Mouse (Mus musculus) neural tube, embryonic 14.5 days (tissue): ENCODE data around the gene Stn1. TPM values are rescaled to one million over a fixed set of nuclear protein-coding genes. Genes with fewer than 3 reads are reported as not detected.
A peak's percentile ranks its signal among the peaks of the same experiment; 100 is the strongest.

Experiments
- ATAC-seq: fragments of 200-750 bp; cut with Nextera tagmentation; 2 replicates; pipeline ENCODE4 v1.8.0; 2017; ENCODE audit warnings: low read depth, mild to moderate bottlenecking, moderate TSS enrichment, moderate library complexity
- H3K27ac ChIP-seq: fragments of 300-500 bp; sonication (generic); 2 replicates; pipeline ENCODE4 v1.5.1; 2014; ENCODE audit warnings: low read depth, mild to moderate bottlenecking, control low read depth, low read length, moderate library complexity, mixed read lengths
- H3K27me3 ChIP-seq: fragments of 300-500 bp; sonication (generic); 2 replicates; pipeline ENCODE4 v1.6.1; 2014; ENCODE audit warnings: low read length; ENCODE audit not compliant: control insufficient read depth, insufficient read depth
- H3K36me3 ChIP-seq: fragments of 300-500 bp; sonication (generic); 2 replicates; pipeline ENCODE4 v1.6.1; 2014; ENCODE audit warnings: low read length, mixed read lengths; ENCODE audit not compliant: control insufficient read depth, insufficient read depth
- H3K4me1 ChIP-seq: fragments of 300-500 bp; sonication (generic); 2 replicates; pipeline ENCODE4 v1.6.1; 2014; ENCODE audit warnings: low read length; ENCODE audit not compliant: control insufficient read depth, insufficient read depth
- H3K4me2 ChIP-seq: fragments of 300-500 bp; sonication (generic); 2 replicates; pipeline ENCODE4 v1.6.1; 2014; ENCODE audit warnings: mild to moderate bottlenecking, low read depth, low read length, control low read depth
- H3K4me3 ChIP-seq: fragments of 300-500 bp; sonication (generic); 2 replicates; pipeline ENCODE4 v1.5.1; 2014; ENCODE audit warnings: low read depth, low read length, control low read depth, mixed read lengths
- H3K9ac ChIP-seq: fragments of 300-500 bp; sonication (generic); replicated peaks from 2 replicates; pipeline ENCODE4 v1.6.1; 2014; ENCODE audit warnings: low read depth, mild to moderate bottlenecking, control low read depth, low read length, mixed read lengths
- H3K9me3 ChIP-seq: fragments of 300-500 bp; sonication (generic); 2 replicates; pipeline ENCODE4 v1.6.1; 2016; ENCODE audit warnings: low read length; ENCODE audit not compliant: control insufficient read depth
- WGBS: fragments of 180-500 bp; shearing (Covaris S2); extraction: QIAGEN DNeasy Blood & Tissue Kit; methylation state at CpG from one replicate; pipeline ENCODE4 v1.1.7; 2014; 5-methylcytosine and 5-hydroxymethylcytosine counted together
- polyA plus RNA-seq: library from polyadenylated mRNA; unstranded; fragments of >200 nt; fragmentation: Nextera tagmentation; extraction: Ambion mirVana; gene quantifications from 2 replicates; pipeline ENCODE4 v1.2.1, GENCODE M21; 2014

Gene Stn1
- polyA plus RNA-seq, 1 experiment from 2014 or later, result 26.0 TPM

DNA sequence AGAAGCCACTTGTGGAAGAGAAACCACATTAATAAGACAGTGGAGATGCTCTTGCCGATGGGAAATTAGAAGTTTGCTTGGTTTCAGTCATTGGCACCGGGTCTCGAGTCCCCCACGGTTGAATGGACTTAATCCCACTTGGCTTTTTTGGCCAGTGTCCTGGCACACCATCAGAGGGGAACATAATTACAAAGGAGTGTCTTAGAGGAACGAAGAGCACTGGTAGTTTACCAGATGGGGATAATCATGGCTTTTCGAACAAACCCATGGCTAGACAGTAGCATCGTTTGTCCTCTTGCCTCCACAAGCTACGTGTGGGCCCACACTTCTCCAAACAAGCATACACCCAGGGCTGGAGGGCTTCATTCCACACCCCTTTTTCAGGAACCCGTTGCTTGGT lies 40.0 kb downstream of the Stn1 start:
- no peaks in the 10 kb centered on the region for H3K9me3 ChIP-seq
- H3K9ac ChIP-seq, result no peak overlapping the region
- no peak overlapping the region for H3K4me2 ChIP-seq
- no peak overlapping the region for H3K4me3 ChIP-seq
- H3K36me3 ChIP-seq, result no peaks in the 10 kb centered on the region
- WGBS, result 87% methylated on average over 9 of the region's 9 CpGs
- H3K27ac ChIP-seq, result no peak overlapping the region
- H3K27me3 ChIP-seq, result no peaks in the 10 kb centered on the region
- ATAC-seq, result no peak
- H3K4me1 ChIP-seq, result peaks cover 9% of the 10 kb centered on the region

DNA sequence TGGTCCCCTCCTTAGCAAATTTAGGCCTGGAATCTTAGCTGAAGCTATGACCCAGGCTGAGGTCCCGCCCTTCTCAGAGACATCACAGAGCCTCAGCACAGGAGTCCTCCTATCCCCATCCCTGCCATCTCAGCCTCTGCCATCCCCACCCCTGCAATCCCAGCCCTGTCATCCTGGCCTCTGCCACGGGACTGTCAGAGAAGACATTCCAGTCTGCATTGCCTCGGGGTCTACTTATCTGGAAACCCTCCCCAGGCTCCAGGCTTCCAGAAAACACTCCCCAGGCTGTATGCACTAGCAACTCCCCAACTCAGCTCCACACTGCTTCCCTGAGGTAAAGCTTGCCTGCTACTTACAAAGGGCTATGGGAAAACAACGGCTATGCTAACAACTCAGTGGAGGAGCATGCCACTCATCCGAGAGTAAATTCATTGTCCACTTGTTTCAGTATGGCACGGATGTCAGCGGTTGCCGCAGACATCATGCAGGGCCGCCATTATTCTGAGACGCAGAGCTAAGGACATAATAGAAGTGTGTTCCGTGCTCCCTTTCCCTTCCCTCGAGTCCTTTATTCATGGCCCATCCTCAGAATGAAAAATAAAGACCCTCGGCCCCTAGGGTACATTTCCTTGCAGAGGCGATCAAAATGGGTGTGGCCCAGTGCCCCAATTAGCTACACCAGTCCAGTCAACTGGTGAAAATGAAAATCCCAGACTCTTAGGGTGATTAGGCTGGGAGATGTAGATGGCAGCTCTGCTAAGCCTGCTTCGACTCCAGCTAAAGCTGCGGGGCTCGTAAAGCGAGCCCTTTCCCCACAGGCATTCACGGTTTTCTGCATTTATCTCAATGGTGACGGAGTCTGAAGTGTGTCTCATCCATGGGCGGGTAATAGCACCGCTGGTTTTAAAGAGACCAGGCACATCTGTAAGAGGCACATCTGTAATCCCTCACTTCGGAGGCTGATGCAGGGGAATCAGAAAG lies 44.0 kb downstream of the Stn1 start:
- Histone ChIP-seq H3K9ac (no peak overlapping the region), H3K9me3 (no peaks in the 10 kb centered on the region), H3K4me3 (no peak overlapping the region), H3K27ac (peak overlapping the region; percentile 10), H3K36me3 (no peaks in the 10 kb centered on the region), H3K4me2 (peak overlapping the region; percentile 24; the same call in 1 of the 2 replicates), H3K4me1 (peaks cover 13% of the 10 kb centered on the region), H3K27me3 (no peaks in the 10 kb centered on the region)
- 20% methylated on average over 23 of the region's 23 CpGs for WGBS
- ATAC-seq, result peak; percentile 68

DNA sequence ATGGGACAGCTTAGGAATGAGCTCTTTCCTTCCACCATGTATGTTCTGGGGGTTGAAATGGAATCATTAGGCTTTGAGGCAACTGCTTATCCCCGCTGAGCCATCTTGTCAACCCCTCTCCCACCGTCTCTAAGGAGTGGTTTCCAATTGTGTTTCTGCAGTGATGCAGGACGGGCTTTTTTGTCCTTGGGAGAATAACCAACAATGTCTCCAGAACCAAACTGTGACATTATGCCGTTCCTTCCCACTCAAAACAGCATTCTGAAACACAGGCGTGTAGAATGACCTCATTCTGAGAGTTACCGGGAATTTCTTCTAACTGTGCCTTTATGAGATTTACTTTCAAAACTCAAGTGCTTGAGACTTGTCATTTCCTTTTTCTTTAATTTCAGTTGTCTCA lies 44.9 kb downstream of the Stn1 start:
- Histone ChIP-seq H3K36me3 (no peaks in the 10 kb centered on the region), H3K27me3 (no peaks in the 10 kb centered on the region), H3K4me2 (no peak overlapping the region), H3K4me1 (peaks cover 13% of the 10 kb centered on the region), H3K9ac (no peak overlapping the region), H3K4me3 (no peak overlapping the region), H3K27ac (no peak overlapping the region), H3K9me3 (no peaks in the 10 kb centered on the region)
- no peak for ATAC-seq
- WGBS, result 30% methylated on average over 6 of the region's 6 CpGs

GRCm38 (mm10) chr19:47491853-47492252 lies 45.5 kb downstream of the Stn1 start:
- H3K9me3 ChIP-seq, result no peaks in the 10 kb centered on the region
- ATAC-seq, result no peak
- no peaks in the 10 kb centered on the region for H3K36me3 ChIP-seq
- peaks cover 13% of the 10 kb centered on the region for H3K4me1 ChIP-seq
- WGBS, result 75% methylated on average over 2 of the region's 2 CpGs
- no peak overlapping the region for H3K9ac ChIP-seq
- H3K27me3 ChIP-seq, result no peaks in the 10 kb centered on the region
- no peak overlapping the region for H3K4me3 ChIP-seq
- no peak overlapping the region for H3K27ac ChIP-seq
- no peak overlapping the region for H3K4me2 ChIP-seq

DNA sequence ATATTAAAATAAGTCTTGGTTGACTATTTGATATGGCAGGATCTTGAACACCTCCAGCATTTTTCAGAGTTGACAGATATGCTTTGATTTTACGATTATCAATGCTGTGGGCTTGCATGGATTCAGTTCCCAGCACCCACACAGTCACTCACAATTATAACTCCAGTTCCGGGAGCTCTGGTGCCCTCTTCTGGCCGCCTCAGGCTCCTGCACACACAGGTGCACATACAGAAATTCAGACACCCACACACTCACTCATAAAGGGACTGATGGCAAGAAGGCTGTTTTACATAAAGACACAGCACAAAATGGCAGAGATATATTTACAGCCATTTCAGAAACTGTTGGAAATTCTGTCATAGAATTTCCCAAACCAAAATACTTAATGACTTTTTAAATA lies 48.1 kb downstream of the Stn1 start:
- Histone ChIP-seq H3K4me1 (peaks cover 13% of the 10 kb centered on the region), H3K9ac (no peak overlapping the region), H3K27ac (no peak overlapping the region), H3K27me3 (no peaks in the 10 kb centered on the region), H3K4me2 (no peak overlapping the region), H3K4me3 (no peak overlapping the region), H3K36me3 (no peaks in the 10 kb centered on the region), H3K9me3 (no peaks in the 10 kb centered on the region)
- WGBS, result 83% methylated on average over 3 of the region's 3 CpGs
- no peak for ATAC-seq

GRCm38 (mm10) chr19:47488250-47488649 lies 49.1 kb downstream of the Stn1 start:
- no peak overlapping the region for H3K9ac ChIP-seq
- 29% methylated on average over 4 of the region's 4 CpGs for WGBS
- H3K36me3 ChIP-seq, result no peaks in the 10 kb centered on the region
- H3K27ac ChIP-seq, result no peak overlapping the region
- H3K4me3 ChIP-seq, result no peak overlapping the region
- H3K4me1 ChIP-seq, result peaks cover 8% of the 10 kb centered on the region
- H3K4me2 ChIP-seq, result no peak overlapping the region
- no peaks in the 10 kb centered on the region for H3K27me3 ChIP-seq
- ATAC-seq, result no peak
- no peaks in the 10 kb centered on the region for H3K9me3 ChIP-seq

DNA sequence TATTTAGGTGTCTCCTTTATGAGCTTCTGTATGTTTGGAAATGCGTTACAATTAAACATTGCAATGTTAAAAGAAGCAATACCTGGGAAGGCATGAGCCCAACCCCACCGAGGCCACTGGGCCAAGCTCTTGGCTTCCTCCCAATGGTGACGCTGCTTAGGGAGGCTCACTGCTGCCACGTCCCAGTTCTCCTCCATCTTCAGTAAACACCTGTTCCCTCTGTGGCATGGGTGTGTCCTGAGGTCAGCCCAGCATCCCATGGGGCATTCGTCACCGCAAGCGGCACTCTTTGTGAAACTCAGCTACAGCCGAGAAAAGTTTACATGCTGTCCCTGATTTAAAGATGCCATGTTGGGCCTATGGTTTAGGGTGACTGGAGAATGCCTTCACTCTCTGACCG lies 49.7 kb downstream of the Stn1 start:
- Histone ChIP-seq H3K4me1 (peaks cover 4% of the 10 kb centered on the region; the same call in 1 of the 2 replicates), H3K9me3 (no peaks in the 10 kb centered on the region), H3K4me3 (no peak overlapping the region), H3K27me3 (no peaks in the 10 kb centered on the region), H3K4me2 (no peak overlapping the region), H3K36me3 (no peaks in the 10 kb centered on the region), H3K27ac (no peak overlapping the region), H3K9ac (no peak overlapping the region)
- 84% methylated on average over 9 of the region's 9 CpGs for WGBS
- ATAC-seq, result no peak

DNA sequence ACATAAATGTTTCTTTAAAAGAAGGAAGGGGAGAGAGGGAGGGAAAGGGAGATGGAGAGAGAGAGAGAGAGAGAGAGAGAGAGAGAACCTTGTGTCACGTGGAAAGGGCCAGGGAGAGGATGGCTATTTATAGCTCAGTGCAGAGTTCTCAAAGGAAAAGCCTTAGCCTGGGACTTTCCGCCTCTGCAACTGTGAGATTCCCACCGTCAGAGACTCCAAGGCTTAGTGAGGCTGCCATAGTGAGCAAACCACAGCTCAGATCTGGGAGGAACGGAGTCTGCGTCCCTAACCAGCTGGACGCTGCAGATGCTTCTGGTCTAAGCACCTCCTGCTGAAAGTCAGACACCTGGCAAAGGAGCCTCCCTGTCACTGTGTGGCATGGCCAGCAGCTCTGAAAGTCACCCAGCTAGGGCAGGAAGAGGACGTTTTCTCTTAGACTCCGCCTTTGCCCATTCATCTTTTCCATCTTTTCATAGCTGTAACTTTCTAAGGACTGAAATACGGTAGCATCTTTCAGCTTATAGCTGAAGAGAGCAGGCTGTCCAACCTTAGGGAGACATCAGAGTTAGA lies 51.2 kb downstream of the Stn1 start:
- H3K4me3 ChIP-seq, result no peak overlapping the region
- no peak overlapping the region for H3K4me2 ChIP-seq
- H3K4me1 ChIP-seq, result no peaks in the 10 kb centered on the region
- H3K27me3 ChIP-seq, result no peaks in the 10 kb centered on the region
- no peaks in the 10 kb centered on the region for H3K36me3 ChIP-seq
- H3K27ac ChIP-seq, result no peak overlapping the region
- no peak for ATAC-seq
- H3K9me3 ChIP-seq, result no peaks in the 10 kb centered on the region
- no peak overlapping the region for H3K9ac ChIP-seq
- WGBS, result 50% methylated on average over 9 of the region's 9 CpGs

DNA sequence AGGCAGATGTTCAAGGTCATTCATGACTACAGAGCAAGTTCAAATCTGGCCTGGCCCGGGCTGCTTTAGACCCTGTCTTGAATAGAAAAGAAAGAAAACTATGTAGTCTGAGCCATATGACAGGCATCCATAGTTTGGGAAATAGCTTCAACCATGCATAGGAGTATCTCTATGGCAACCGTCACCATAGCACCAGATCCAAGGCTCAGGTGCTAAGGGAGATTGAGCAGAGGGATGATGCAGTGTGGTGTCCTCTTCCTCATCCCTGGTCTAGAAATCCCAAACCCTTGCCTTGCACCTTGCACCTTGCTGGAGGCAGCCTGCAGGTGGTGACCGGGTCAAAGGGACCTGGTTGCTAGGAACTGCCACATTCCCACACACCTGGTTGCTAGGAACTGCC lies 53.2 kb downstream of the Stn1 start:
- Histone ChIP-seq H3K4me2 (no peak overlapping the region), H3K4me1 (no peaks in the 10 kb centered on the region), H3K9me3 (no peaks in the 10 kb centered on the region), H3K27me3 (no peaks in the 10 kb centered on the region), H3K4me3 (no peak overlapping the region), H3K27ac (no peak overlapping the region), H3K36me3 (no peaks in the 10 kb centered on the region), H3K9ac (no peak overlapping the region)
- 84% methylated on average over 3 of the region's 3 CpGs for WGBS
- ATAC-seq, result no peak
